Mouse (Mus musculus) embryo, embryonic 10 days (tissue): ENCODE measurements around the gene Ugt1a5.
"Not testable (repeated sequence)": the region's sequence is repeated elsewhere in the genome, so short reads cannot be mapped to it uniquely, and the experiment has no call there.

Experiments
- DNase-seq: peaks from one replicate; pipeline ENCODE4 v3.0.0-alpha.2; 2015; ENCODE audit warnings: low spot score

Gene Ugt1a5

DNA sequence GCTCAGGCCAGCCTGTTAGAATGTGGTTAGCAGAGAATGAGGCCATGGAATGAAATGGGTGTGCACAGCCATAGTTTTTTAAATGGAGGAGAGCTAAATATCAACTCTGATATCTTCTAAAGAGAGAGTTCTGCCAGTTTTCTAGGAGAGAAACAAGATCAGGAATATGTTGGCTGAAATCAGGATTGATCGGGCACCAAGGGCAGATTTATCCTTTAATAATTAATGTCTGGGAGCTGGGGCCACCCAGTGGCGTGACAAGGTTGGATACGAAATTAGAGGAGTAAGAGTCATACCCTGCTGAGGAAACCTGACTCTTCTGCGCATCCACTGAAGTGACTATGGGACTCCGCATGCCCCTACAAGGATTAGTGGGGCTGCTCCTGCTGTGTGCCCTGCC, at the start of gene Ugt1a5:
Ugt1a5 (plus strand) TSS at position 302 of the 400 bp plus-strand sequence.
- DNase-seq = no peak

GRCm38 (mm10) chr1:88120550-88120949, 45.3 kb upstream of the Ugt1a5 start:
- DNase-seq = not testable (repeated sequence)

DNA sequence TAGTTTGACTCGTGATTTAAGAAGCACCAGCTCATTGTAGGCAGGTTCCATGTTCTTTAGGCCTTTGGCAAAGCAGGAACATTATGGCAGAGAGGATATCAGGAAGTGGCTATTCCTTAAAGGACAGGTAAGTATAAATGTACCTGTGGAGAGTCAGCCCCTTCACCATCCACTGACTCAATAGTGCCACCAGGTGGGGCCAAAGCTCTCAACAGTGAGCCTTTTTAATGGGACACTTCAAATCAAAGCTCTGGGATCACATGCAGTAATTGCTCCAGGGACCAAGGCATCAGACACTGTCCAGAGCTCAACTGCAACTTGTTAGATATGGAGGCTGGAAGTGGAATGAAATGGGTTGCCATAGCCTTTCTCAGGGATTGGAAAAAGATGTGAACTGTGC, 44.3 kb upstream of the Ugt1a5 start:
- DNase-seq = peak; percentile 14

DNA sequence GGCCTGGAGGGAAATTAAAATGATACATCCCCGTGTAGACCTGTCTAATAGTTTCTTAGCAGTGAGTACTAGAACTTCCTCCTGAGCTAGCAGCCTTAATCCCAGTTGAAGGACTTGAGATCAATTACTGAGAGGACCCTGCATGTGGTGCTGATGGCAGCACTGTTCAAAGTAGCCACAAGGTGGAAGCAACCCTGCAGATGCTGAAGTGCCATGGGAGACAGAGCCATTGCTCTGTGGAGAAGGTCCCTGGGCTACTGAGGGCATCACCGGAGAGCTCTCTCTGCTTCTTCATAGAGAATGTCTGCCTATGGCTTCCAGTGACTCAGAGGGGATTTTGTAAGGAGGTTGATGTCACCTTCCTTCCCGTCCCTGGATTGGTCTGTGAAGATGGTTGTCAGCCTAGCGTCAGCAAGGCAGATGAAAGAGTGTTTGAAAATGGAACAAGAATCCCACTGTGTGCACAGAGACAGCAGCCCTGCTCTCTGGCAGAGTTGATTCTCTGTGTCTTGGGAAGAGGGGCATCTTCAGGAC, 39.9 kb upstream of the Ugt1a5 start:
- DNase-seq = not testable (repeated sequence)

GRCm38 (mm10) chr1:88129091-88129490, 36.7 kb upstream of the Ugt1a5 start:
- not testable (repeated sequence) for DNase-seq

- DNase-seq = not testable (repeated sequence)
Measured at GRCm38 (mm10) chr1:88130223-88130622, 35.6 kb upstream of the Ugt1a5 start.

DNA sequence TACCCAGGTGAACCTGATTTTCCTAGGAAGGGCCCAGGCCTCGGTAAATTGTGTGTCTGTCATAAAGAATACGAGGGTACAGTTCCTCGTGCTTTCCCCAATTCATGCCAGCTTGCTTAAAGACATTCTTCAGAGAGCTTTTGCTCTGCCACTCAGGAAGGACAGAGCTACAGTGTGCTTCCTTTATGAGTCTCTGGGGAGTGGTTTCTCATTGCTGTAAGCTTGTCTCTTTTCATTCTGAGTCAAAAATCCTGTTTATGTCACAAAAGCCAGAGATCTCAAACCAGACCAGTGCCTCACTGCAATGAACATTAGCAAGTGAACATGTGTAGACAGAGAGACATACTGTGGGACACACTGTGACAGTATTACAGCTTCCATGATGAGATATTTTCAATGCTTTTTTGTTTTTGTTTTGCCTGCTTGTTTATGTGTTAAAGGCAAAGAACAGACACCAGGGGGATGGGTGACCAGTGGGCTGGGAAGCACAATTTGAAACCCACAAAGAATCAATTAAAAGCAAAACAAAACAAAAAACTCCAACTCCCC, 31.8 kb upstream of the Ugt1a5 start:
- DNase-seq = no peak

DNA sequence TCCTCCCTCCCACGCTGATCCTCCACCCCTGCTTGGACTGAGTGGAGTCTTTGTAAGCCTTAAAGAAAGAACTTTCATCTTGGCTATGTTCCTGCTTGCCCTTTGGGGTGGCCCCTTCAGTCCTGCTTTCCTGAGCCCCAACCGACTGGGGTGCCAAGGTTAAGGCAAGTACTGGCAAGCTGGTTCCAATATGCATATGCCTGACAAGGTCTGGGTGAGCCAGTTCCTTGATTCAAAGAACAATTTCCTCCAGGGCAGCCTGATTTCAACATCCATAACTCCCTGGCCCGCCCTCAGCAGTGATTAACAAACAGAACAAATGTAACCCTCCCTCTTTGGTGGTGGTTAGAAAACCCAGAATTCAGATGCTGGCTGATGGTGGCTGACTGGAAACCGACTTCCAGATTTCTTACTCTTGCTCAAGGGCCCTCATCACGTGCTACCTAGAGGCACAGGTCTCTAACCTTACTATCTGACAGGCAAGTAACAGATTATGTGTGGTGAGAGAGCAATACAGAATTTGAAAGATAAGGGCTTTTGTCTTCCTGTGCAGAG, 31.3 kb upstream of the Ugt1a5 start, which contains the start of gene Ugt1a6a:
Ugt1a6a (plus strand) TSS at position 353 of the 555 bp plus-strand sequence.
- DNase-seq = not testable (repeated sequence)

- DNase-seq = not testable (repeated sequence)
Measured at GRCm38 (mm10) chr1:88135229-88135904, 30.4 kb upstream of the Ugt1a5 start.

DNA sequence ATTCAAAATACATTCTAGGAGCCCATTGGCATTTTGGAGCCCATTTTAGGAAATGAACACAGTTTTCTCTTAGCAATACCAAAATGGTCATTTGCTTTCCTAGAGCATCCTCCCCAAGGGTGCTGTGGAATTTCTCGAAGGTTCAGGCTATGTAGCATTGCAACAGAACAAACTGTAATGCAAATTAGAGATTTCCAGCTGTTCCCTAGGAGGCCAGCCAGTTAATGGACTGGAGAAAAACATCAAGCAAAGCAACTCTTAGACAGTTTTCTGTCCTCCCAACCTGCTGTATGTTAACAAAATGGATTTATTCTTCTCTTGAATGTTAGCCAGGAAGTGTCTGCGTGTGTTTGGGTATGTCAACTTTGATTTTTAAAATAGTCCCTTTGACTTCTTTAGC, 29.2 kb upstream of the Ugt1a5 start:
- DNase-seq = no peak

DNA sequence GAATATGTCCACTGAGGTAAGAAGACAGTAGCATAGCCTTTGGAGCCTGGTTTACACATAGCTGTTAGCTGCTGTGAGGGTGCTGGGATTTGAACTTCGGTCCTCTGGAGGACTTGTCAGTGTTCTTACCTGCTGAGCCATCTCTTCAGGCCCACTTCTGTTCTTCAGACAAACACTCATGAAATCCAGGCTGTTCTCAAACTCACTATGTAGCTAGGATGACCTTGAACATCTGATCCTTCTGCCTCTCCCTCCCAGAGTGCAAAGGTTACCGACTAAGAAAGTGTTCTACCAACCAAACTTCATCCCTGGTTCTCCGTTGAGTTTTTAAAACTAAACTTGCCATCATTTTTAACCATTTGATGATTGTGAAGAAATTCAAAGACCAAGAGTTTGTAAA, 28.5 kb upstream of the Ugt1a5 start:
- no peak for DNase-seq

DNA sequence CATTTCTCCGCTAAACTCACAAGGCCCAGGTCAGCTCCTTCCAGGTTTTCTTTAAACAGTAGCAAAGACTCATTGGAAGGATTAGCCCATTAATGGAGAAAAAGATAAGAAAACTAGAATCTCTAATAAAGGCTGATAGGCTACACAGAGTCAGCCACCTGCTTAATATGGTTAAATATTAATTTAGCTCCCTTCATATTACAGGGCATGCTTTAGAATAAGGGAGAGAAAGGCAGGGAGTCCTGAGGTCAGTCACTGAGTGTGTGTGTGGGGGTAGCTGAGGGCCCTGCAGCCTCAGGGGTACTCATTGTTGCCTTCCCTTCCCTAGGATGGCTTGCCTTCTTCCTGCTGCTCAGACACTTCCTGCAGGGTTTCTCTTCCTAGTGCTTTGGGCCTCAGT, 27.7 kb upstream of the Ugt1a5 start:
- no peak for DNase-seq

GRCm38 (mm10) chr1:88140492-88140891, 25.3 kb upstream of the Ugt1a5 start:
- DNase-seq = not testable (repeated sequence)

GRCm38 (mm10) chr1:88143966-88144675, 21.7 kb upstream of the Ugt1a5 start:
- DNase-seq = peak; percentile 51

GRCm38 (mm10) chr1:88145278-88145677, 20.5 kb upstream of the Ugt1a5 start:
- peak; percentile 40 for DNase-seq

DNA sequence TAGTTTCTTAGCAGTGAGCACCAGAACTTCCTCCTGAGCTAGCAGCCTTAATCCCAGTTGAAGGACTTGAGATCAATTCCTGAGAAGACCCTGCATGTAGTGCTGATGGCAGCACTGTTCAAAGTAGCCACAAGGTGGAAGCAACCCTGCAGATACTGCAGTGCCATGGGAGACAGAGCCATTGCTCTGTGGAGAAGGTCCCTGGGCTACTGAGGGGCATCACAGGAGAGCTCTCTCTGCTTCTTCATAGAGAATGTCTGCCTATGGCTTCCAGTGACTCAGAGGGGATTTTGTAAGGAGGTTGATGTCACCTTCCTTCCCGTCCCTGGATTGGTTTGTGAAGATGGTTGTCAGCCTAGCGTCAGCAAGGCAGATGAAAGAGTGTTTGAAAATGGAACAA, 15.7 kb upstream of the Ugt1a5 start:
- DNase-seq = peak; percentile 20

DNA sequence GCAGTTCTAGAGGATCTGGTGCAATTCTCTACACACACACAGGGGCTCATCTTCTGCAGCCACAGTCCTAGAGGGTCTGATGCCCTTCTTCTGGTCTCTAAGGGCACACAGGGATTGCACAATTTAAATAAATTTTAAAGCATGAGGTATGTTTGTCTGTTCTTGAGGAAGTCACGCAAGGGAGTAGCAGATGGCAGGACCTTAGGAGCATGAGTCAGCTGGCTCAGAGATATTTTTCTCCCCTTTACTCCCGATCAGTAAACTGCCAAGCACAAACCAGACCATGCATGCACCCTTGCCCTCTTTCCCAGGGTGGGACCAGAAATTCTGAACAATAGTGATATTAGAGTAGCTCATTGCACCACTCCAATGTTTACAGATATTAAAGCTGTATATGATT, 7.4 kb upstream of the Ugt1a5 start:
- DNase-seq = no peak

- not testable (repeated sequence) for DNase-seq
Measured at GRCm38 (mm10) chr1:88172190-88172589, 6.4 kb downstream of the Ugt1a5 start.

DNA sequence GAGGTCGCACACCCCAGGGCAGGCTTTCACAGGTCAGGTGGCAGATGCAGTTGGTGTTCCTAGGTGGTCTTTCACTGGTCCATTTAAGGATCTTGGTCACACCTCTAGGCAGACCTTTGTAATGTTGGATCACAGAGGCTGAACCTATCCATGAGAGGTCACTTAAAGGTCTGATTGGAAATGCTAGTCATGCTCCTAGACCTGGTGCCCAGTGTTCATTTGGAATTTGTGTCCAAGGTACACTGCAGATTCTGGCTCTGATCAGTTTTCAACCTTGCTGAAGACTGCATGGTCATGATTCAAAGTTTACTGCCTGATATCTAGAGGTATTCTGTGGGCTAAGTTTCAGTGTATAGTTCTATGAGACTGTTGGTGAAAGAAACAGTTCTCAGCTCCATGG, 13.8 kb downstream of the Ugt1a5 start:
- no peak for DNase-seq

GRCm38 (mm10) chr1:88186325-88186935, 20.6 kb downstream of the Ugt1a5 start:
- DNase-seq = no peak

- no peak for DNase-seq
Measured at GRCm38 (mm10) chr1:88192136-88192535, 26.3 kb downstream of the Ugt1a5 start.

DNA sequence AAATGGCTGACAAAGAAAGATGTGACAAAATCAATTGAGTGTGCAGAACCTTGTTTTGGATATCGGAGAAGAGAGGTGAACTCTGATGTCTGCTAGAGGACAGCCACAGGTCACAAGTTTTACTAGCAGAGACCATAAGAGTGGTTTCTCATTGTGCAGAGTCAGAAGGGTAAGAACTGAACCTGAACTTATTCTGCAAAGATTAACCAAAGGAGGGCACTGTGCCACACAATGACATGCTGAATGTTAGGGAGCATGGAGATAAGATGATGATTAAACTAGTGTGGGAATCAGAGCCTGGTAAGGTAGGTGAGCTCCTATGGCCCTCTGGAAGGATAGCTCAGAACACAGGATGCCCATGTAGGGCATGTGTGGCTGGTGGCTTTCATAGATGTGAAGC, 29.9 kb downstream of the Ugt1a5 start:
- no peak for DNase-seq
